Mouse (Mus musculus) telencephalon, adult 2 months (tissue): ENCODE measurements at regions not wholly inside any gene's neighbourhood (a gene's known extent, or its start where the extent isn't known, plus 50 kb on each side); places are given as distances from the start of the nearest gene placed in this dataset.

Source experiments
- DNase-seq: peaks from one replicate; pipeline ENCODE4 v3.0.0-alpha.2; 2011; ENCODE audit warnings: low read depth, low spot score

DNA sequence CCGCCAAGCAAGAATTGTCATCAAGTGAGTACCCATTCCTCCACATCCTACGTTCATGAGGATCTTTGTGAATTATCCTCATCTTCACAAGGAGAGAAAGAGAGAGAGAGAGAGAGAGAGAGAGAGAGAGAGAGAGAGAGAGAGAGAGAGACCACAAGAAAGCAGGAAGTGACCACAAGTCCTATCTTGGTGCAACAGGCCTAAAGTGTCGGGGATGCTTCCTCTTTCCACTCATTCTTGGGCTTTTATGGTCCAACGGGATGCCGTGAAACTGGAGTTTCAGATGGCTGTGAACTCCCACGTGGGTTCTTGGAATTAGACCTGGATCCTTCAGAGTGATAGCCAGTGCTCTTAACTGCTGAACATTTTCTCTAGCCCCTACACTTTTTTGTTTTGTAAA, 53.1 kb upstream of the Rai14 start:
- DNase-seq, result no peak

DNA sequence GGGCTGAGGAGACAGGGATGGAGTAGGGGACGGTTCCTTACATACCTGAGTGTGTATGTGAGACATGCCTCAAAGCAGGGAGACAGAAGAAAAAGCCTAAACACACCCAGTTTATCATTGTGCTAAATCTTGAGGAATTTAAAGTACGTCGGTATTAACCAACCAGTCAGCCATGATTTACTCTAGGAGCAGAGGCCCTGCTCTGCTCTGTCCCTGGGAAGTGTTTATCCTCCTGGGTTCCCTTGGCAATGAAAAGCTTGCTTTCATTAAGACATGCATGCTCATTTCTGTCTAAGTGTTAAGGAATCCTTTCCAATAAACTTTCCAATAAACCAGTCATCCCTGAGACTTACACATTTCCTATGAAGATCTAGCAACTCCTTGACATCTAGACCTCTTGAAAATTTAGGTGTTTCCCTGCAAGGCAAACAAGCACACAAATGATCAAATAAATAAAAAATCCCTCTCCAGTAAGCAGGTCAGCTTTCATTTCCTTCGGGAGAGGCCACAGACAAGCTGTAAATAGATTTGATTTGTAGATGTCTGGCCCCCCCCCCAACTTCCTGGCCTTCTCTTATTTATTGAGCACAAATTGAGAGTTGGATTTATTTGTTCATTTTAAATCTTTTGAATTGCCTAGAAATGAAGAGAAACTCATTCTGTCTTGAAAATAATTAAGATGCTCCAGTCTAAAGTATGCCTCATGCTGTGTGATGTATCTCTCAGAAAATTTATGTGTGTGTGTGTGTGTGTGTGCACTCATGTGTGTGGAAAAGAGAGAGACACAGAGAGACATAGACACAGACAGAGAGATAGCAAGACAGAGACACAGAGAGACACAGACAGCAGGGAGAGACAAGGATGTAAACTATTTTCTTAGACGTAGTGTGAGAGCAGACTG, 56.2 kb upstream of the Rai14 start:
- DNase-seq, result no peak

DNA sequence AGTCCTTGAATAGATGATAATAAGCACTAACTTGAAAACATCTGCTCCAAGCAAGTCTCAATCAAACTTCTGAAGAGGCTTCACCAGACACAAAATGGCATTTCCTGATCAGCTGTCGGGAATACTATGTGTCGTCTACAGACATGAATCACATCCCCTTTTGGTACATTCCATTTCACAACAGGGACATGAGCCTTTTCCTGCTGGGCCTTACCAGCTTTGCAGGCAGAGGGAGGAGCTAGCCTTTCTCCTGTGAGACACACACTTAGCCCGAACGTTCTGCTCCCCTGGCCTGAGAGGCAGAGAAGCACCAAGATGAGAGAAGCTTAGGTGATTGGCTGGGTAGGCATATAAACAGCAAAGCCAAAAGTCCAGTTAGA, 56.9 kb upstream of the Rai14 start:
- no peak for DNase-seq

DNA sequence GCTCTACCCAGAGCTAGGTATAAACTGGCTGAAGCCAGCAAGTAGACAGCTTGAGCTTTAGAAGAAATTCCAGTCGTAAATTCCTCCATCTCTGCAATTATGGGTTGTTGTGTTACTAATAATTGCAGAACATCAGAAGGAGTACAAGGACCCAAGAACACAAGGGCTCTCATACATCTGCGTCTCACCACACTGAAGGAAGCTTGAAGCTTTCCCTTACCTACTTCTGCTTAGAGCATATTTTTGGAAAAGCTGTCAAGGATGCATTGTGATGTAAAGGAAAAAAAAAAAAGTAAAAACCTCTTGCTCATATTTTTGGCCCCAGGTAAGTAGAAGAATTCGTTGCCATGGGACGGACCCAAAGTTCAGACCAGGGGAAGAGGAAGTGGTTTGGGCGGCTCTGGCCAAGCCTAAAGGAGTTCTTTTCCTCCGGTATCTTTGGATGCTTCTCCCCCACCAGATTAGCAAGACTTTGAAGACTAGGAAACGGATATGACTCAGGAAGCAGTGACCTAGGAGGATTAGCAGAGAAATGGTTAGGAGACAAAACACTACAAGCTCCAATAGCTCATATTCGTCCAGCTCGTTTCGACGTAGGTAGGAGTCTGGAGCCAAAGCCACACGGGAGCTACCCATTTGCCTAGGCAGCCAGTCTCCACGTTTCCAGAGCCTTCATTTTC, 65.7 kb upstream of the Rai14 start:
- DNase-seq, result no peak

DNA sequence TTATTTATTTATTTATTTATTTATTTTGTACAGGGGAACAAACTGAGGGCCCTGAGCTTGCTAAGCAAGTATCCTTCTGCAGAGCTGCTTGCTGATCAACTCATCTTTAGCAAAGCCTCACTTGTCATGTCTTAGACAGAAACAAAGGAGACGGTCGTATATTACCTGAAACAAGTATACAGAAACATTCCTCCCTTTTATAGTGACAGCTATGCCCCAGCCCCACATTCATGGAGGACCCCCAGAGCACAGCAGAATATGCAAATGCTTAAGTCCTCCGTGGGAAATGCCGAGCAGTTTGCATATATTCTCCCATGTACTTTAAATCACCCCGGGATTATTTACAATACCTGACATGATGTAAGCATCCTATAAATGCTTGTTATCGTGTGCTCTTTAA, 74.9 kb upstream of the Rai14 start:
- DNase-seq, result no peak

DNA sequence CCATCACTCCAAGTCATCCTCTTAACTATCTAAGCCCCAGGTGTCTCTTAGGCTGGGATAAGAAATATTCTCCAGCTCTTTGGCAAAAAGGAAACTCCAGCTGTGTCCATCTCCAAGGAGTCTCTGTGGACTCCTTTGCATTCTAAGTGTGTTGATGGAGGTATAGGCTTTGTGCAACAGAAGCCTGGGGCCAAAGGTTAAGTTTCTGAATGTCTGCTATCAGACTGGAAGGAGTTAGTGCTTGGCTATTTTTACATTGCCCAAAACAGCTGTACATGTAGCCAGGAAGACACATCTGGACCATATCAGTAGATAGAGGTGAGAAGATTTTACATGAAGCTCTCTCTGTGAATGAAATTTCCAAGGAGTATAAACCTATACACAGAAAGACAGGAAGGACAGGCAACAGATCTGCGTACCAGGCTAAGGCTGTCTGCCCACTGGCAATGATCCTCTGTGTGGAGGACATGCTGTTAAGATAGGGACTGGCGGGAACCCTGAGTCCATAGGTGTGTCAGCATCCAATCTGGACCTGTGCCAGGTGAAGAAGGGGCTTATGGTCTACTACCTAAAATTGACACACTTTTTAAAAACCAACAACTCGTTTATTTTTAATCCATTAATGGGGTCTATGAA, 76.6 kb upstream of the Rai14 start:
- DNase-seq, result no peak

DNA sequence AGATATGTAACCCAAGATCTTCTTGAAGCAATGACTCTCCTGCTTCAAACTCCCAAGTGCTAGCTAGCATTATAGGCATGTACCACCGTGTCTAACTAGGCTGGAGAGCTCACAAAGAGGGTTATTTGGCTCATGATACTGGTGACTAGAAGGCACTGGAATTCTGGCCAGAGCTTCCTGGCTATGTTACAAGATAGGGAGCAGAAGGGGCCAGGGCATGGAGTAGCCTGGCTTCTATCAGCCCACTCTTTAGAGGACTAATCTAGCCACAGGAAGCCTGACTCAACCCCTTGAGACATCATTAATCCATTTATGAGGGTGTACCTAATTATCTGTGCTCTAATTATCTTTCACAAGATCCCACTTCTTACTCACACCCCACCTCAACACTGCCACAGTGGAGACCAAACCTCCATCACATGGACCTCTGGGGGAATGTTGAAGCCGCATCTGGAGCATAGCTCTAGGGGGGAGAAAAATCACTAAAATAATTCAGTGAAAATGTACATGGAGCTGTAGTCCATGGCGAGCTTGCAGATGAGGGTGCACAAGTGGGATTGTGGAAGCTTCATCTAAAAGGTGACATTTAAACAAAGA, 77.2 kb upstream of the Rai14 start:
- DNase-seq, result no peak

DNA sequence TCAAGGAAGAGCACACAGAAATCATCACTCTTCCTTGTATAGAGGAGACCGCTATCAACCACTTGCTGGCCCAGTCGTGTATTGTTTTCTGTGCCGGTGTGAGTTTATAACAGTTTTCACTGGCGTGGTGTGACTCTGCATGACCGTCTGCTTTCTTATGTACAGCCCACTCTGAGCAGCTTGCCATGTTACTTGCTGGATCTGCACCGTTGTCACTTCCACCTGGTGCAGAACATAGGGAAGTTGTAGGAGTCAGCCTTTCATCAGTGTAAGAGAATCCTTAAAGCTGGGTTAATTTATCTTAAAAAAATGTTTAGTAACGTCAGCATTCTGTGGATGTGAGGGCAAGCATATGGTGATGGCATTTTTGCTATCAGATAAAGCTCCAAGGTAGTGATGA, 77.7 kb upstream of the Rai14 start:
- DNase-seq, result no peak

DNA sequence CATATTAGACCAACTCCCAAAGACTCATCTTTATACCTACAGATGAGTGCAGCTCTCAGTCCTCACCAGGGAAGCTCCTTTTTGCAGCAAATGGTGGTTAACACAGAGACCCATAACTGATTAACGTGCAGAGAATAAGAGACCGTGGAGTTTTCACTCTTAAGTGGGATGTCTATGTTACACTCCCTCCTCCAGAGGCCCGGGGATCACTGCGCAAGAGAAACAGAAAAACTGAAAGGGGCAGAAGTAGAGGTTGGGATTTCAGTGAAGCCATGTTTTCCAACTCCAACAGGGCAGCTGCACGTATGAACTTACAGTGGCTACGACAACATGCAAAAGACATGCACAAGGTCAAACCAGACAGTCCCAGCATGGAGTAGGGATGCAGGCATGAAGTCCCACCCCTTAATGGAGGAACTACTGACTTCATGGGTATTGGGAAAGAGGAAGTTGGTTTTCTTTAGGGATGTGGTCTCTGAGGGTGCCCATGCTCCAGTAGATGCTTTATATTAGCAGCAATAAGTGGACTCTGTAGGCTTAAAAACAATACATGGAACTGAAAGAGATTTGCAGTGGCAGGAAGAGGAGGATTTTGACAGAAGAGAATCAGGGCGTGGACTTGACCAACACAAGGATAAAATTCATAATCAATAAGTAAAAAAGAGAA, 80.8 kb upstream of the Rai14 start:
- no peak for DNase-seq

DNA sequence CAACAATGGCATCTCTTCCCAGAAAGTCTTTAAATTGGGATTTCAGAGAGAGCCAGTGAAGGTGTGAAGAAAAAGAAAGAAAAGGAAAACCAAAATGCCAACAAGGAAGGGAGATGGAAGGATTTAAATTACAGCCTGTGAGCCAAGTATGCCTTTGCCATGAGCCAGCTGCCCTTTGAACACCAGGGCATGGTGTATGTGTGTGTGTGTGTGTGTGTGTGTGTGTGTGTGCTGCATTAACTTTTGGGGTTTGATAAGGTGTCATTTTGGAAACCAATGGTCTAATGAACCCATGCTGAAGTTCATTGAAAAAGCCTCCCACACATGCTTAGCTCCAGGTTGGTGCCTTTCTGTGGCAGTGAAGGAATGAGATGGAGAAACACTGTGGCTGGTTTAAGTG, 85.2 kb upstream of the Rai14 start:
- no peak for DNase-seq

DNA sequence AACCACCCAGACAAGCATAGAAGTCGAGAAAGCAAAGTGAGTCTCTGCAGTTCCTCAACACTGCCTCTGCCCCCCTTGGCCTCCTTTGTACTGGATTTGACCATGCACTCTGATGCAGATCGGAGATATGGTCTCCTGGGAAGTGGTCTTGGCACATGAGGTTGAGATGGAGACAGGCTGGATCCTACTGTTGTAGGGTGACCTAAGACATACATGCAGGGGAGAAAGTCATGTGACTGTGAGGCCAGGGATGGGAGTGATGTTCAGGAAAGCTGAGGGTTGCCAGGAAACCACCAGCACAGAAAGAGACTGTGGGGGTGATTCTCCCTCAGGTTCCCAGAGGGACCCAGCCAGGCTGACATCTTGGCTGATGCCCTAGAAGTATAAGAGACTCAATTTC, 99.8 kb upstream of the Rai14 start:
- no peak for DNase-seq

DNA sequence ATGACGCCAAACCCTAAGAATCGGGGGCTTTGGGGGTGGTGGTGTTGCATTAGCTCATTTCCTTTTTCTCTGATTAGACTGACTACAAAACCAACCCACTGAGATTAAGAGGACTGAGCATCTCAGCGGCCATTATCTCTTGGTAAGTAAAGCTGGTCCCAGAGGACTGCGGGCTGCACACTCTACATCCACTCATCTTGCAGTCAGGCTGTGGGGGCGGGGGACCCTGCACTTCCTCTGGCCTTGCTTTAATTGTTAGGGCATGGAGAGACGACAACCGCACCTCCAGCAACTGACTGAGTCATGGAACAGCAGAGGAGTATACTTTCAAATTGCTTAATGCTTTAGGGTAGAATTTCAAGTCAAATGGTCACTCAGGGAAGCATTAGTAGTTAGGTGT, 100.3 kb upstream of the Rai14 start:
- DNase-seq, result no peak

DNA sequence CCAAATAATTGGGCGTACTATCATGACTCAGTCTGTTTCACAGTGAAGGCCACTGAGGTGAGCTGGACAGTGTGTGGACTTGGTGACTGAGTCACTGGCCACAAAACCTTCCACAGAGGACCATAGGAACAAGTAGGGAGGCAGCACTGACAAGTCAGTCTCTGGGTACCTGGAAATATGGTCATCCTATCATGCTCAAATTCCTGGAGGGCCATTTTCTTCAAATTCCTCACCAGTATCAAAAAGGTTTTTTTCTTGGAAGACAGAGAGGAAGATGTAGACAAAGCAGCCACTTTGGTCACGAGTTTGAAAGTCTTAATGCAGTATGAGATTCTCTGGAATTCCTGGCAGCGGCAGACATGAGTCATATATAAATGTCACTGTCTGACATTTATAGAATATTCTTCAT, 101.8 kb upstream of the Rai14 start:
- no peak for DNase-seq

DNA sequence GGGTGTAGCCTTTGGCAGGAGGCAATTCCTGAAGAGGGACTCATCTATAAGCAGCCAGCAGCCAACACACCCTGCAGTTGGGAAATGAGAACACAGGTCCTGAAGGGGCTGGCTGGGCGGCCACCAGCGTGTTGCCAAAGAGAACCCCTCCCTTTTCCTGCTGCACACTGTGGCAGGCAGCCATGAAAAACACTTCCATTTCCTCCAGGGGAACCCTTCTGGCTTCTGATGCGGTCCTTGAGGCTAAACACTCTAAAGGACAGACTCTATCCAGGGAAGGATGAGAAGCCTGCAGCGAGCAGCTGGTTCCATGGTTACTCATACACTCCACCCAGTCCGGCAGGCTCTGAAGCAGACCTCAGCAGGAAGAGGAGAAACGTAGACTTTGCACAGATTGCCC, 103.8 kb upstream of the Rai14 start:
- no peak for DNase-seq

DNA sequence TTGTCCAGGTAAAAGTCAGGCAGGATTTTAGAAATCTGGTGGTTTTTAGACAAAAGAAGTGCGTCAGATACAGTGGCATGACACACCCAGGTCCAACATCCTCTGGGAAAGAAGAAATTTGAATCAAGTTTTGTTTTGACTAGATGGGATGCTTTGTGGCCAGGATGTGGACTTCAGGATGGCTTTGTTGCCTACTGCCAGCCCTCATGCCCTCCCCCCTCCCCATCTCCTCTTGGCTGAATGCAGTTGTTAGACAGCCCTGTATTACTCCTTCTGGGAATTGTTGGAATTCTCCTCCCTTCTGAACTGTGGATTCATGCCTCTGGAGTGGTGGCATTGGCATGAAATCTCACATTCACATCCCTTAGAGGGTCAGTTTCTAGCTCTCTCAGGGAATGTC, 104.3 kb upstream of the Rai14 start:
- no peak for DNase-seq

DNA sequence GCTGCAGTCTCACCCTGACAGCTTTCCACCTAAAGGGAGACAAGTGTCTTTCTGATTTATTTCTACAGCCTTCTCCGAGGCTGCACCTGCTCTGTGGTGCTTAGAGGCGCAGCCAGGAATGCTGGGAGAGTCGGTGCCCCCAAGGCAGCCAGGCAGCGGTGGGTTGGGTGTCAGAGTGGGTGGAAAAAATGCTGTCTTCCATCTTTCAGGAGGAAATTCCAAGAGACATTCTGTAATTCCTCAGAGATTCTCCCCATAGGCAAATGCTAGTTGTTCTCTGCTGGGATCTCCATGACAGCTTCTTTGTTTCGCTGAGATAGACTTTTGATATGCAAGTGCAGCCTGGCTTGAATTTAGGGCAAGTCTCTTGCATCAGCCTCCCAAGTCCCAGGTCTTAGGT, 109.5 kb upstream of the Rai14 start:
- no peak for DNase-seq

DNA sequence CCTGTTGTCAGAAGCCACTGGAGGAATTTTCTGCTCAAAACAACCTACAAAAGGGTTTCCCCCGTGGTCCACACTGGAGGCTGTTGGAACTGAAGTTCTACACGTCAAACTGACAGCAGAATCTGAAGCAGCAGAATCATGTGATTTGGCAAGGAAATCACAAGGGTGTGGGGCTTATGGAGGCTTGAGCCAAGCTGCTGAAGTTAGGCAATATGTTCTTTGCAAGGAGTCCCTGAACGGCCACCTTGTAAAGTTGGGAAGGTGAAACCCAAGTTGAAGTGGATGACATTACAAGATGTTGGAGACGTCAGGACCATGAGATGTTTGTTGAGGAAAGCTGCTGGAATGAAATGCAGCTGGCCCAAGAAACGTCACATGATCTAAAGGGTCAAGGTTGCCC, 115.2 kb upstream of the Rai14 start:
- DNase-seq, result no peak

DNA sequence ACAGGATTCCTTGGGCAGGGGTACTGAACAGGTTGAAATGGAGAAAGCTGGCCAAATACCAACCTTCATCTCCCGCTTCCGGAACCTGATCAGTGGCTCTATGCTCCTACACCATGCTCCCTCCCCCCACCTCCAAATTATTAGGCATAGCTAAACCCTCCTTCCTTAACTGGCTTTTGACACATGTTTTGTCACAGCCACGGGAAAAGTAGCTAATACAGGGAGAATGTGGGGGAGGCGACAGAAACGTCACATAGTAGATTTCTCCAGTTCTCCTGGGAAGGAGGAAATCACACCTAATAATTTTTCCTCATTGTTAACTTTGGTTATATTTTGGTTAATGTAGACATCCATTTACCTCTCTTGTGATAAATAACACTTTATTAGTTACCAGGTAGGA, 116.1 kb upstream of the Rai14 start:
- no peak for DNase-seq

DNA sequence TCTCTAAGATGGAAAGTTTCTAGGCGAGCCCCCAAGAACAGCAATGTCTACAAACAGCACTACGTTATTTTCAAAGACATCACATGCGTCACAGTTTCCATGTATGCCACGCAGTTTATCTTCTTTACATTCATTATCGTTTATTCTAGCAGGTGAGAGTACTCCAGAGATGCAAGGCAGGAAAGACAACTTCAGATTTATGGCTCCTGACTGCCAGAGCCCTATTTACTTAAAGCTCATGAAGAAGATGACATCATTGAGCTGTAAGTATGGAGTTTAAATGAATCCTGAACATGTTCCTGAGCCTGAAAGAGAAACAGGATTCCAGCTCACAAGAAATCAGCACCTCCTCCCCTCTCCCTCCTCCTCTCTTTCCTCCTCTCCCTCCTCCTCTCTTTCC, 116.7 kb upstream of the Rai14 start:
- DNase-seq, result no peak

DNA sequence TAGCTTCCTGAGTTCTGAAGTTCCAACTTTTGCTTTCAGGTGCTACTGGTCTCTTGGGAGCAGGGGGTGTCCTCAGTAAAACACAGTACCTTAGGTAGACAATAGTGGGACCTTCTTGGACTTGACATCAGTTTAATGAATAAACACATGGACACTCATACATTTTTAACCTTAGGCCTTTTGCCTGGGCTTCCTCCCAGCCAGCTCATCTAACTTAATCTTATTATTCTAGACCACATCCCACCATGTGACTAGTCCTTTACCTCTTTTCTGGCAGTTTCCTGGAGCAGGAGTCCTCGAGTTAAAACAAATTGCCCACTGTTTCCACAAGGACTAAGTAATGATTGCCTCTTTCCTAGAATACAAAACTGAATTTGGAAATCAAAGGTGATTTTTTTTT, 117.9 kb upstream of the Rai14 start:
- DNase-seq, result no peak

DNA sequence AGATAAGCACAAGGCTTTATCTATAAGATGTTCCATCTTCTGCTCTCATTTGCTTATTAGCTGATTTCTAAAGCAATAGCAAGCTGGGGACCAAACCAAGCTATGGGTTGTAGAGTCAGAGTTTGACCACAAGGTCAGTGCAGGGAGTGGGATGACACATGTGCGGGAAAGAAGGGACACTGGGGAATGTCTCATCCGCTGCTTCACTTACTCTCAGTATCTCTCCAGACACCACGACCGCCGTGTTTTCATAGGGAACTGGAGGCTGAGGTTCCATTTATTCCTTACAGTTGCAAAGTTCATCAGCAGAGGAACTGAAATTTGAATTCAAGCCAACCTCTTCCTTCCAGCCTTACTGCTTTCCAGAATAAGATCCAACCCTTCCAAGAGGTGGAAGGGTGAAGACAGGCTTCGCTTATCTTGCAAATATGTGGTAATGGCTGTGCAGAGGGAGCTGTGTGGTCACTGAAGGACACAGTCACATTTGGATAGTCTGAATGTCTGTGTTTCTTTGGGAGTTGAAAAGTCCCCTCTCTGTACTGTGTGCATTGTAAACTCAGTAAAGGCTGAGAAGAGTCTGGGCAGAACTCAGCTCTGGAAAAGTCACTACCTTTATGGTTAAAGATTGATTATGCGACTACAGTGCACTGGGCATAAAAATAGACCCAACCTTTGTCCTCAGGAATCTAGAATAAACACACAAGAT, 118.1 kb upstream of the C1qtnf3 start:
- DNase-seq, result no peak
